Mouse (Mus musculus) heart, adult 8-10 months (tissue): ENCODE data around the gene Creb5. TPM values are rescaled to one million over a fixed set of nuclear protein-coding genes. Genes with fewer than 3 reads are reported as not detected.

Experiments
- DNase-seq: peaks from one replicate; pipeline ENCODE4 v3.0.0; 2022; ENCODE audit warnings: low spot score
- total RNA-seq, 4 experiments: library from RNA; stranded (reverse); gene quantifications; 2 replicates each; pipeline ENCODE4 v1.2.4; 2022

Gene Creb5
- total RNA-seq, 4 experiments from 2014 or later = 4.5 to 9.9 (median 8.2) TPM

DNA sequence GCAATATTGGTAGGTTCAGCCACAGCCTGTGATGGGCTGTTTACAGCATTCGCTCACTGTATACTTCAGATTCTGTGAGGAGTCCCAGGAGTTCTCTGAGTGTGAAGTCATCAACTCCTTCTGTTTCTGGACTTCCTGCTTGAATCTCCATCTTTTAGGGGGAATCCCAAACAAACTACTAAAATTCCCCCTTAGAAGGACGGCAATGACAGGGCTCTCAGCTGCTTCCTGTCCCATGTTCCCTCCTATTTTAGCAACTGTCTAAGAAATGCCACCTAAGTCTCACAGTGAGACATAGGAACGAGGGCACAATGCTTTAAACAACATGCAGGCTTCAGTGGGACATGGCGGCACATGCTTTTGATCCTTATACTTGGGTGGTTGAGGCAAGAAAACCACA is 204.3 kb downstream of the Creb5 start:
- no peak for DNase-seq

DNA sequence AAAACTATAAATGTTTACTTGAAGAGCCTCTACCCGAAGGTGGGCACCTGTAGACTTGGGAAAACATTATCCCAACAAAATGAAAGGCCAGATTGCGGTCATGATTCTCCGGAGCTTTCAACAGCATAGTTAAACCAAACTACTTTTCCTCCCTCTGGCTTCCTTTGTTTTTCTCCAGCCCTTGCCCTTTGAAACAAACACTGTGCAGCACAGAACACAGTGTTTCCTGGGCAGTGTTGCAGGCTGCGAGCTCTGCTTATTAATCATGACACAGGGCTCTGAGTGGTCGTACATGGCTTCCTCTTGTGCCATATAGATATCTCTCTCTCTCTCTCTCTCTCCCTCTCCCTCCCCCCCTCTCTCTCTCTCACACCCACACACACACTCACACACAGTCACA is 206.8 kb downstream of the Creb5 start:
- no peak for DNase-seq

DNA sequence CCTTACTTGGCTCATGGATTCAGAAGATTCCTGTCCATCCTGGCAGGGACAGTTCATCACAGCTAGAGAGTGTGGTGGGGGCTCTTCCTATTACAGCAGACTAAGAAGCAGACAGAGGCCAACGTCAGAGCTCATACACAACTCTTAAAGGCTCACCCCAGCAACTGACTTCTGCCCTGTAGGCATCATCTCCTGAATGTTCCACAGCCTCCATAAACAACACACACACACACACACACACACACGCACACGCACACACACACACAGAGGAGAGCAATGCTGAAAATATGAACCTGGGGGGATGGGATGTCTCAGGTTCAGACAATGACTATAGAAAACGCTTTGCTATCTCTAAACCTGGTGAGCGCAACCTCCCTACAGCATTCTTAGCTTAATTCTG is 208.6 kb downstream of the Creb5 start:
- no peak for DNase-seq

DNA sequence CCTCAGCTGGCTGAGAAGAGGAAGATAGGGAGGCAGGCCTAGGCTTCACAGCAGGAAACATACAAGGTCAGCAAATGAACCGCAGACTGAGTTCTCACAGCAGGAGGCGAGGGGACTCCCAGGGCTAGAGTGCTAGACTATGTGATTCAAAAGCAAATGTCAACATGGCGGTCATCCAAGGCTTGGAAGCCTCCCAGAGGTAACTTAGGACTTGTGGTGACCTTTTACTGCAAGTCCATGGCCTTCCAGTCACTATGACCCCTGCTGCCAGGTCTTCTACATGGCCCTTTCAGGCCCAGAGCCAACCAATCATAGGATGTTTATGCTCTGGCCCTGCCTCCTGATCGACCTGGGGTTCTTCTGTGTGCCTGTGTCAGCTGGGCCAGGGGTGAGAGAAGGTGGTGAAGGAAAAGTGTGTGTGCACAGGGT is 209.3 kb downstream of the Creb5 start:
- DNase-seq = peak; percentile 53

DNA sequence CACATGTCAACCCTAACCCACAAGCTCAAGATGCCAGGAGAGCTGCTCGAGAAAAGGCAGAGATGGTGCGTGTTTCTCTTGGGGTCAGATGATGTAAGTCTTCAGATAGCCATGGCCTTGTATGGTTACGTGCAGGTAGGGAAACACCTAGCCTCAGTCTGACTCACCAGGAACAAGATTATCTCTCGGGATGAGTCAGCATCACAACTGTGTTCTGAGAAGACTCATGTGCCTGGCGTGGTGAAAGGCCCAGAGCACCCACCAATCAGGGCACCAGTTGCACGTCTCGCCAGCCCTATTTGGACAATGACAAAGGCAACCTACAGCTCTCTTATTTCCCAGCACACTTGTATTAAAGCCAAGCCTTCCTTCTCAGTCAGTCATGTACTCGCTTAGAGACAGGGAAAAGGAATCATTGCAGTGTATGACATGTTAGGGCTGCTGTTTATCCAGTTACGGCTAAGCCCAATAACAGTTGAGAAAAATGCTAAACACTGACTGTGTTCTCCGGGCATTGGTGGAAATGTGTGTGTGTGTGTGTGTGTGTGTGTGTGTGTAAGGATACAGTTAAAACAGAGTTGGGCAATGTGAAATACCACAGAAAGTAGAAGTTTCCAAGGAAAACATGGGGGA is 210.9 kb downstream of the Creb5 start:
- DNase-seq = no peak

DNA sequence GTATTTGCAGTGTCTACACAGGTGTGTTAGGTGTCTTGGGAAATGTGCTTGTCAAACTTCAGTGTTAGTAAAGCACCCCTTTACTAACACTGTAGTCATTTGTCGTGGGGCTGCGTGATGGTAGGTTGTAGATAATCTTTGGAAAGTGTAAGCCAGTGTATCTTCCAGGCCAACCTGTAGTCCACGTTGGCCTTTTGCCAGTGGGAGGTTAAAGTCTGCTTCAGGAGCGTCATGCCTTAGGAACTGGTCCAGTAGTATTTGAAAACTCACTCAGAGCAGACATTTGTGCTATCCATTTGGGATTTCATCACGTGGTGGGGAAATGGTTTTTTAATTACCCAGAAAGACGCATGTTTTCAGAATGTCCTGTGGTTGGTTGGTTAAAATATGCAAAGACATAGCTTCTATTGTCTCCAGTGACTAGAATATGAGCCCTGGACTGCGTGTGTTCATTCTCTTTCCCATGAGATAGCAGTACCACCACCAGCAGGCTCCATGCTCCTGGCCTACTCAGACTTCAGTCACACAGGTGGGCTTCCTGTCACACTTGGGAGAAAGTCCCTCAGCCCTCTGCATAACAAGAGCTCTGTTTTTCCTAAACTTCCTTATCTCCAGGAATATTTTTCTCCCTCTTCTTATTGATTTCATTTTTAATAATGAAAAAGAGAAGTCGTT is 212.7 kb downstream of the Creb5 start:
- DNase-seq = no peak

DNA sequence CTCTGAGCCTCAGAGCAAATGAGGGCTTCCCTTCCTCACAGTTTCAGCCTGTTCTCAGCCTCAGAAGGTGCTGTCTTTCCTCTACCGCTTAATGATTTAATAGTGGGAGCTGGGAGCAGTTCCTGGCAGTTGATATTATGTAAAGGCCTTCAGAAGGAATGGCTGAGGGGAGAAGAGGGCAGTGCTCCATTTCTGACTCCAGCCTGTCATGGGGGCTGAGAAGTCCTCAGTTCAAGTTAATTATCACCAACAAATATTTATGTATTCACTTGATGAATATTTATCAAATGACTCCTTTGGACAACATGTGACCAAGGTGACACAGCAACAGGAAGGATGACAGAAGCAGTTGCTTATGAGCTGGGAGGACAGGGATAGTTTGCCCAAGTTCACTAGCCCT is 214.2 kb downstream of the Creb5 start:
- DNase-seq = no peak

DNA sequence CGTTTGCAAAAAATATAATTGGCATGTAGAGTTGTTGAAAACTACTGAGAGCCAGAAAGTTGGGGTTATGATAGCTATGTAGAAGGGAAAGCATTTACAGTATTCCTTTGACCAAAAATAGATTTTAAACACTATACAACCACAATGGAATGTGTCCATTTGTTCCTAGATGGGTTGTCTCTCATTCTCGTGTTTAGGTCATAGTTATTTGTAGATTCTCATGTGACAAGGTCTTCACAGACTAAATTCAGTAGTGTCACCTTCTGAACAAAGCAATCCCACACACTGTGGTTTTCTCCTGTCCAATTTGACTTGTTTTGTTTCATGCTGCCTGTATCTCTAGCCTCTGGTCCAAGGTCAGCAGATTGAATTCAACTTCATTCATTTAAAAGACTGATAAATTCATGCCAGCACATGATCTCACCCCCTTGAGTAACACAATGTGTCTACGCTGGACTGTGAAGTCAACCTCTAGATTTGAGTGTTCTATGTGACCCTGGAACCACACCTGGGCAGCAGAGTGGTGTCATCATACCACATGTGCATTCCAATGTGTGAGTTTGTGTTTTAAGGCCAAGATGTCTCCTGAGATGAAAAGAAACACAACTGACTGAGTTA is 220.0 kb downstream of the Creb5 start:
- peak; percentile 40 for DNase-seq

DNA sequence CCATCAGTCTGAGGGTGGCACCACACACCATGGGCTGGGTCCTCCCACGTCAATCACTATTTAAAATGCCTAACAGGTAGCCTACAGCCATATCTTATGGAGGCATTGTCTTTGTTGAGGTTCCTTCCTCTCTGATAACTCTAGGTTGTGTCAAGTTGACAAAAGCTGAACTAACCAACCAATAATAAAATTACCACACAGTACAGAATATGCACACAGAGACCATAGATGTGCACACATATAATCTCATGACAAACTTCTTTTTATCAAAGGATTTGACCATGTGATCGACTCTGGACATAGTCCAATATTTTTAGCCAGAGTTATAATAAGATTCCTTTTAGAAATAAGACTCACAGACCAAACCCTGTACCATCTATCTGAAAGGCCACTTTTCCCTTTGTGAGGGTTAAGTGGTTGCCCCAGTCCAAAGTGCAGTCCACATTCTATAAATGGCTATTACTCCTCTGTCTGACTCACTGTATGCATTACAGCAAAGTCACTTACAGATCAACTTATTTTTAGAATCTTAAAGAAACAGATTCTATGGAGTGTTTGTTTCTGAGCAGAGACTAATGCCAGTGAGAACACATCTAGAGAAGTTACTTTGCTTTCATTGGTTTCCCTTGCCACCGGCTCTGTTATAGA is 221.9 kb downstream of the Creb5 start:
- no peak for DNase-seq

DNA sequence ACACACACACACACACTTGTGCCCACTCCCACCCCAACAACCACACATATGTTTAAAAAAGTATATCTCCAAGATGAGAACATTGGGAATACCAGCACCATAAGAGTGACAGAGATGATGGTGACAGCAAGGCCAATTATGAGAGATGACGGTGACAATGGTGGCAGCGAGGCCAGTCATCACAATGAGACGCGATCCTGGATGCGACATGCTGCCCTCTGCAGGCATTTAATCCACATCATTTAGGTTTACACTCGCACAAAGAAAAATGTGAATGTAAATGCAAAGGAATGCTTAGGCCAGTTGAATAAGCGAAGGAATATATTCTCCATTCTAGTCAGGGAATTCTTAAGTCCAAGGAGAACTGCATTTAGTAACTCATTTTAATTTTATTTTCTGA is 222.9 kb downstream of the Creb5 start:
- DNase-seq = no peak

DNA sequence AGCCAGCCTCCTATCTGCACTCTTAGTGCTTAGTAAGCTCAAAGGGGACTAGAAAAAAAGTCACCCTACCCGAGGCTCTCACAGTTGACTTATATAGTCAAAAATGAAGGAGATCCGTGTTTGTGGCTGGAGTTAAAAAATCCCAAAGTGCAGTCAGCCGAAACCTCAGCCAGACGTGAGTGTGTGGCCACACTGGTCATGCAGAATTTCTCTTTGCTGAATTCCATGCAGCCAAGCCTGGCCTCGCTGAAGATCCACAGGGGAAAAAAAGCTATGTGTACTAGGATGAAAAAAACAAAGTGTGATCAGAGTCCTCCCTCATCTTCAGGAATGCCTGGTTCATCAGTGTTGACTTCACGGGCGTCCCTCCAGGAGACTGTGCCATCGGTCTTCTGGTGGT is 225.2 kb downstream of the Creb5 start:
- no peak for DNase-seq

DNA sequence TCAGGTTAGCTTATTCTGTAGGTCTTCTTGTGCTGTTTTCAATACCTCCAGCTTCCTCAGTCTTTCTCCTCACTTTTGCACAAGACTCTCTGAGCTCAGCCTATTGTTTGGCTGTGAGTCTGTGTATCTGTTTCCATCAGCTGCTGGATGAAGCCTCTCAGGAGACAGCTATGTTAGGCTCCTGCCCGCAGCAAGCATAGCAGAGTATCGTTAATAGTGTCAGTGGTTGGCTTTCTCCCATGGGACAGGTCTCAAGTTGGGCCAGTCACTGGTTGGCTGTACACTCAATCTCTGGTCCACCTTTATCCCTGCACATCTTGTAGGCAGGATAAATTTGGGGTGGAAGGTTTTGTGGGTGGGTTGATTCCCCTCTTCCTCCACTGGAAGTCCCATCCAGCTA is 226.3 kb downstream of the Creb5 start:
- DNase-seq = no peak

DNA sequence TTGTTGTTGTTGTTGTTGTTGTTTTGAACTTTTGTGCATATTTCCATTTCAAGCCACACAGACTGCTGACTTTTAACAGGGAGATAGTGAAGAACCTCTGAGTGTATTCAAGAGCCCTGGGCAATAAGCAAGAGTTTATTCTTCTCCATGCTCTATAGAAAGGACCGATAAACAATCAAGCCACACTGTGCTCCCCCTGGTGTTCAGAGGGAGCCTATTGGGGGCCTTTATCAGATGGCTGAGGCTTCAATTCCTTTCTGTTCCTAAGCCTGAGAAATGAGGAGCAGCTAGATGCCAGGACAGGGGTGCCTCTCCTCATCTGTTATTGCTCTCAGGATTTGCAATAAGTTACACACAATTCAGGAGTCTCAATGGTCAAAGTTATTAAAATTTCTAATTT is 227.8 kb downstream of the Creb5 start:
- DNase-seq = no peak

DNA sequence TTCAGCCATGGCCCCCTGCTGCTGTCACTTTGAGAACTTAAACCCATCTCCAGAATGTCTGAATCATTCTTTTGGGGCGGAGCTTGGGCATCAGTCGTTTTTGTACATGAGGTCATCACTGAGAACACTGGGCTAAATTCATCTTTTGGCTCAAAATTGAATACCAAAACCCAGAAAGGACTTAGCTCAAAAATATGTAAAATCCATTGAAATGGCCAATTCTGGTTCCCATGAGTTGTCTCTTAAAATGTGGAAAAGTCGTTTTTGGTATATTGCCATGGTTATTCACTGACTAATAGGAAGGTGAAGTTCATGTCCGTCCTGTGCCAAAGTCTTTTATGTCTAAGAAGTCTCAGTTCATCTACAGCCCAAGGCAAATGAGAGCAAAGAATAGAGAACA is 228.5 kb downstream of the Creb5 start:
- DNase-seq = no peak

DNA sequence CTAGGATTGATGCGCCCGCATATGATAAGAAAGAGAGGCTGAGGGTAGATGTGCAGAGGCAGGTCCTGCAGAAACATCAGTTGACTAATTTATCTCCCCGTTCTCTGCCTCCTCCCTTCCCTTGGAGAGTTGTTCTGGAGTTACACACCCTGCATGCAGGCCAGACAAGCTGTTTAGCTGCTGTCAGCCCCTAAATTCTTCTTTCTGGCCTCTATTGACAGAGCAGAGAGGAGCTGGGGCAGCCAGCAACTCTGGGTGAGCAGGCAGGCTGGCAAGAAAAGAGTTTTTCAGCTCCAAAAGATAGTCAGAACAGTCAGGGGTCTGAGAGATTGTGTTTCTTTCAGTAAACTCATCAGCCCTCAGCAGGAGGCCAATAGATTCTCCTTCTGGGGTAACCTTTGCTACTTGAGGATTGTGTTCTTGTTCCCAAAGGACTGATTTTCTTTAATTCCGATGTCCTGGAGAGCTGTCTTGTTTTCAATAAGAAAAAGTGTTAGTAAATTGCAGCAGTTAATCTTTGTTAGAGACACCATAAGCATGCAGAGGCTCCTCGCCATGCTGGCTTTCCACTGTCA is 230.4 kb downstream of the Creb5 start:
- peak; percentile 41 for DNase-seq

DNA sequence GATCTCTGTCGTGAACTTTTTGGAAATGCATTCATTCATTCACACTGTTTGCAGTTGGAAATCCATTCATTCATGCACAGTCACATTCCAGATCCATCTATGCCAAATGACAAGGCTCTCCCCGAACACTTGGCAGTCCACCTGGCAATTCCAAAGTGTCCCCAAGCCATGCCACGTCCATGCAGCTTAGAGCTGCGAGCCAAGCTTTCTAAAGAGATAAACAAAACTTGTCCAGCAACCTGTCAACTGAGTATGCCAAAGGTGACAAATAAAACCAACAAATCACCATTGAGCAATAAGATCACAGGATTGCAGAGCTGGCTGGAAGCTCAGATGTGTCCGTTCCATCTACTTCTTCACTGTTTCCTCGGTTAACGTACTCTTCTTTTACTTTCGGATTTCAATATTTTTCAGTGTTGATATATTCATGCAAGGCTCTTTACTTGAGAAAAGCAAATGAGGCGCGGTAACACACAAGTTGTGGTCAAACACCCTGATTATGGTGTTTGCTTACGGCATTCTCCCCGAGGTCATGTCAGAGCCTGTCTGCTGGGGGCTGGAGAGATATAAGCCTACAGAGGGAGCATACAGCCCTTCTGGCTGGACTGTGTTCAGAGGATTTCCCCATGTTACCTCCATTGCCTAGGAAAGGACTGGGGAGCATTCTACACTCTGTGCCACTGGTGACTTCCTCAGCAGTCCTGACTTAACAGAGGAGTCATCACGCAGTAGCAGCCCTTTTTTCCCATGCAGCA is 236.8 kb downstream of the Creb5 start:
- peak; percentile 33 for DNase-seq

DNA sequence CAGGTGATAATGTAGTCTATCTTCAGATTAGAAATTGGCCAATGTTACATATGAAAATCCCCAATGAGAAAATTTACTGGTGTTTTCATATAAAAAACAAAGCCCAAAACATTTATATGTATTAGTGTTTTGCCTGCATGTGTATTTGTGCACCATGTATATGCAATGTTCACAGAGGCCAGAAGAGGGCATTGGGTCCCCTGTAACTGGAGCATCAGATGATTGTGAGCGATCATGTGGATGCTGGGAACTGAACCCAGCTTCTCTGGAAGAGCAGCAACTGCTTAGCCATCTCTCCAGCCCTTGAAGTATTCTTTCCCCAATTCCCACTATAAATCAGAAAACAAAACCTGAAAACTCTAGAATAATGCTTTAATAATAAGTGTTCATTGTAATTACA is 239.4 kb downstream of the Creb5 start:
- DNase-seq = no peak

DNA sequence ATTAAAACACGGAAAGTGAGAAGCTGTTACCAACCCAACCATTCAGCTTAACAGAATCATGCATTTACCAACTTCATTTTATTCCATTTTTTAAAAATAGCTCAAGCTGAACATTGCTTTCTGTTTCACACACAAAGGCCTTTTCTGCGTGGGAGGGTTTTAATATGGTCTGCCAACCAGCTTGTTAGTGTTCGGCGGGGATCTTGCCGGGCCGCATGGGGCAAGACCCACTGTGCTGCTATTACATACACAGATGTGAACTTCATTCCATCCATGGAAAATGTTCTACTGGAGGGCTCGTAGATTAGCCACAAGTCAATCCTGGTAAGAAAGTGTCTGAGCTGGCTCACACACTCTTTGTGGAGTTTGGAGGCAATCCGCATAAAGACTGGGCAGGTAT is 243.7 kb downstream of the Creb5 start:
- DNase-seq = no peak

DNA sequence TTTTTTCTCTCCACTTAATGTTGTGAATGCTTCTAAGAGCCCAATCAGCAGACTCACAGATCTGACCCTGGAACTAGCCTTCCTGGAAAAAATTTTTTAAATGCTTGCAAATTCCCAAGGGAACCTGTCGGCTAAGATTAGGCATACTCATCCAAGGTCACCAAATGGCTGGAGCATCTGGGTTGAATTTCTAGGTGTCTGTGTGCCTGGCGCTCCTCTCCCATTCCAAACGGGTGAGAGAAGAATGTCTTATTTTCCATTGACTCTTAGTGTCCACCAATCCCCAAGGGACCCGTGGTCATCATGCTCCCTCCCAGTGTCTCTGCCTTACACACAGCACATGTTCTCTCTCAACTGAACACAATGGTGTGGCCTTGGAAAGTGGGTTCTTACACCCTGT is 244.4 kb downstream of the Creb5 start:
- DNase-seq = peak; percentile 23

DNA sequence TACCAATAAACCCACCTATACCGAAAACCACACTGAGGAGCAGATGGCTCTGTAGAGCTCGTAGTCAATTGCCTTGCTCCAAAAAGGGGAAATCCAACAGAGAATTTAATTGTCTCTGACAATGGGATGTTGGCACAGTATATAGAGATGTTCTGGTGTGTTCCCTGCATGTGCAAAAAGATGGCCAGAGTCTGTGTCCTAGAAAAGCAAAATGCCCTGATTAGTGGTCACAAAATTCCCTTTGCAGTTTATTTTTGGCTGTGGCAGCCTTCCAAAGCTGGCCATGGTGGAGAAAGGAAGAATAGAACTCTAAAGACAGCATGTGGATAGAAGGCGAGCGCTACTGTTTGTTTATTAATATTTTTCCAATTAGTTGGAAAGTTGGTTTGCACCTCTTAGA is 250.5 kb downstream of the Creb5 start:
- peak; percentile 51 for DNase-seq

DNA sequence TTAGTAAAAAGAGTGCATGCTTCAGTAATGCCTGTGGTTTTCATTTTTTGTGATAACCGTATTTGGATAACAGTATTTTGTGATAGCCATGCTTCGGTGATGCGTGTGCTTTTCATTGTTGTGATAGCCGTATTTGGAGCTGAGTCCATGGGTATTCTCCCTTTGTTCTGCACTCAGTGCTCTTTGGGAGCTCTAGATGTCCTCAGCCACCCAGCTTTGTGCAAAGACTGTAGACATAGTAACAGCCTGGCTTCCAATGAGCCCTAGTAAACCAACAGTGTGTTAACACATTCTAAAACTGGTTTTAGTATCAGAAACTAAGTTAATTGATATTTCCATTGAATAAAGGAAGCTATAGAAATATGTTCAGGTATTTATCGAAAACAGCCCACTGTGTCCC is 254.7 kb downstream of the Creb5 start:
- no peak for DNase-seq

DNA sequence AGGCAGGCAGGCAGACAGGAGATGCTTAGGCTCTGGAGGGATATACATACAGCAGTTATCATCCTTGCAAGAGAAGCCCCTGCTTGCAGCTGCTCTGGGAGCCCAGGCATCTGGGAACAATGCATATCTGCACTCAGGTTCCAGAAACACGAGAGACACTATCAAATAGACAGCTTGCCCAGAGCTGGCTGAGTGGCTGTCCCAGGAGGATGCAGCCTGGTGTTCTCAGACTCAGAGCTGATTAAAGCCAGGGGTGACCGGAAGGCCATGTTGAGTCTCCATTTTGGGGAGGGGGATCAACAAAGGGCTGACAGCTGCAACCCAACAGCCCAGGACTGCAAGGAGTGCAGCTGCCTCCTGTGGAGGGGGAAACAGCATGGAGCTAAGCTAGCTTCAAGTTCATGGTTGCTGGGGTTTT is 258.4 kb downstream of the Creb5 start:
- DNase-seq = no peak
